Mouse (Mus musculus): Measurements from ENCODE around the gene Zcchc14.
"Not testable (repeated sequence)": the region's sequence is repeated elsewhere in the genome, so short reads cannot be mapped to it uniquely, and the experiment has no call there.

Gene Zcchc14

GRCm38 (mm10) chr8:121652774-121653323, at the start of gene Zcchc14:
Zcchc14 (minus strand) TSS chr8:121652901.
- peak; percentile 88 for DNase-seq (ENCODE audit: low spot score)

- no peak for DNase-seq (ENCODE audit: low spot score)
These were observed 47.2 kb upstream of the Zcchc14 start for GRCm38 (mm10) chr8:121699936-121700335.

- DNase-seq (ENCODE audit: low spot score): no peak
These were observed 46.0 kb upstream of the Zcchc14 start for GRCm38 (mm10) chr8:121698615-121699101.

- DNase-seq (ENCODE audit: low spot score): no peak
These were observed 45.3 kb upstream of the Zcchc14 start for GRCm38 (mm10) chr8:121697735-121698614.

GRCm38 (mm10) chr8:121695585-121696184, 43.0 kb upstream of the Zcchc14 start:
- DNase-seq (ENCODE audit: low spot score): no peak

GRCm38 (mm10) chr8:121694453-121694852, 41.8 kb upstream of the Zcchc14 start:
- no peak for DNase-seq (ENCODE audit: low spot score)

- no peak for DNase-seq (ENCODE audit: low spot score)
These were observed 35.8 kb upstream of the Zcchc14 start for GRCm38 (mm10) chr8:121688496-121688895.

- DNase-seq (ENCODE audit: low spot score): no peak
These were observed 34.9 kb upstream of the Zcchc14 start for GRCm38 (mm10) chr8:121687455-121688161.

- no peak for DNase-seq (ENCODE audit: low spot score)
These were observed 32.7 kb upstream of the Zcchc14 start for GRCm38 (mm10) chr8:121685419-121685818.

GRCm38 (mm10) chr8:121683083-121683832, 30.6 kb upstream of the Zcchc14 start:
- no peak for DNase-seq (ENCODE audit: low spot score)

- DNase-seq (ENCODE audit: low spot score): no peak
These were observed 28.8 kb upstream of the Zcchc14 start for GRCm38 (mm10) chr8:121681457-121681856.

- no peak for DNase-seq (ENCODE audit: low spot score)
These were observed 28.2 kb upstream of the Zcchc14 start for GRCm38 (mm10) chr8:121680896-121681295.

GRCm38 (mm10) chr8:121678696-121679095, 26.0 kb upstream of the Zcchc14 start:
- no peak for DNase-seq (ENCODE audit: low spot score)

GRCm38 (mm10) chr8:121675701-121676100, 23.0 kb upstream of the Zcchc14 start:
- no peak for DNase-seq (ENCODE audit: low spot score)

GRCm38 (mm10) chr8:121675161-121675560, 22.5 kb upstream of the Zcchc14 start:
- no peak for DNase-seq (ENCODE audit: low spot score)

GRCm38 (mm10) chr8:121674524-121674923, 21.8 kb upstream of the Zcchc14 start:
- DNase-seq (ENCODE audit: low spot score): no peak

- DNase-seq (ENCODE audit: low spot score): no peak
These were observed 21.2 kb upstream of the Zcchc14 start for GRCm38 (mm10) chr8:121673917-121674316.

GRCm38 (mm10) chr8:121673153-121673552, 20.5 kb upstream of the Zcchc14 start:
- DNase-seq (ENCODE audit: low spot score): no peak

GRCm38 (mm10) chr8:121669208-121669607, 16.5 kb upstream of the Zcchc14 start:
- DNase-seq (ENCODE audit: low spot score): no peak

GRCm38 (mm10) chr8:121668553-121668952, 15.9 kb upstream of the Zcchc14 start:
- no peak for DNase-seq (ENCODE audit: low spot score)

- not testable (repeated sequence) for DNase-seq (ENCODE audit: low spot score)
These were observed 15.3 kb upstream of the Zcchc14 start for GRCm38 (mm10) chr8:121667936-121668500.

Measured in ovary, postnatal 10 days (tissue).